Mouse (Mus musculus) right cerebral cortex, adult 2 months (tissue): Measurements from ENCODE around the gene Klrb1a.
A peak's percentile ranks its signal among the peaks of the same experiment; 100 is the strongest.

Experiments
- DNase-seq, 2 experiments: peaks; one replicate each; pipeline ENCODE4 v3.0.0; 2021 to 2022; ENCODE audit warnings: low spot score in 2 of 2

Gene Klrb1a

GRCm38 (mm10) chr6:128602026-128602425 lies 21.3 kb downstream of the Klrb1a start:
- DNase-seq = no peak

- DNase-seq = no peak
These were observed 23.8 kb downstream of the Klrb1a start for GRCm38 (mm10) chr6:128599555-128599954.

- no peak for DNase-seq
These were observed 24.9 kb downstream of the Klrb1a start for GRCm38 (mm10) chr6:128598256-128599047.

GRCm38 (mm10) chr6:128597121-128597522 lies 26.2 kb downstream of the Klrb1a start:
- peak; percentile 33 to 56 for DNase-seq

- DNase-seq = no peak
These were observed 28.7 kb downstream of the Klrb1a start for GRCm38 (mm10) chr6:128594651-128595050.

GRCm38 (mm10) chr6:128589426-128589825 lies 33.9 kb downstream of the Klrb1a start:
- no peak for DNase-seq

GRCm38 (mm10) chr6:128587619-128588018 lies 35.7 kb downstream of the Klrb1a start:
- no peak for DNase-seq

- no peak for DNase-seq
These were observed 37.6 kb downstream of the Klrb1a start for GRCm38 (mm10) chr6:128585642-128586245.

GRCm38 (mm10) chr6:128584070-128584660 lies 39.2 kb downstream of the Klrb1a start:
- no peak for DNase-seq

- DNase-seq = no peak
These were observed 41.8 kb downstream of the Klrb1a start, which contains the start of gene A2ml1 for GRCm38 (mm10) chr6:128581508-128581907. A2ml1 (minus strand) TSS chr6:128581608.

- no peak for DNase-seq
These were observed 46.0 kb downstream of the Klrb1a start for GRCm38 (mm10) chr6:128577301-128577700.

GRCm38 (mm10) chr6:128566589-128566988 lies 56.7 kb downstream of the Klrb1a start:
- DNase-seq = no peak
